Mouse (Mus musculus) limb, embryonic 14.5 days (tissue): Measurements from ENCODE around the gene Btbd35f29. TPM values are rescaled to one million over a fixed set of nuclear protein-coding genes. Genes with fewer than 3 reads are reported as not detected.
"Not testable (repeated sequence)": the region's sequence is repeated elsewhere in the genome, so short reads cannot be mapped to it uniquely, and the experiment has no call there.

Experiments used
- ATAC-seq: fragments of 200-750 bp; cut with Nextera tagmentation; 2 replicates; pipeline ENCODE4 v1.8.0; 2017; ENCODE audit warnings: low read depth, moderate number of reproducible peaks, moderate TSS enrichment; ENCODE audit not compliant: low FRiP score
- DNase-seq: peaks from one replicate; pipeline ENCODE4 v3.0.0-alpha.2; 2015; ENCODE audit warnings: low spot score
- H3K27ac ChIP-seq: fragments of 300-500 bp; sonication (generic); replicated peaks from 2 replicates; pipeline ENCODE4 v1.5.1; 2014; ENCODE audit warnings: low read depth, mild to moderate bottlenecking, low read length, moderate library complexity, mixed read lengths
- H3K27me3 ChIP-seq: fragments of 300-500 bp; sonication (generic); 2 replicates; pipeline ENCODE4 v1.6.1; 2014; ENCODE audit warnings: low read length, mixed read lengths; ENCODE audit not compliant: control insufficient read depth, insufficient read depth
- H3K36me3 ChIP-seq: fragments of 300-500 bp; sonication (generic); 2 replicates; pipeline ENCODE4 v1.6.1; 2014; ENCODE audit warnings: mild to moderate bottlenecking, low read length, moderate library complexity, mixed read lengths; ENCODE audit not compliant: control insufficient read depth, insufficient read depth
- H3K4me1 ChIP-seq: fragments of 300-500 bp; sonication (generic); 2 replicates; pipeline ENCODE4 v1.6.1; 2014; ENCODE audit warnings: antibody characterized with exemption, low read length, mixed read lengths; ENCODE audit not compliant: control insufficient read depth, insufficient read depth
- H3K4me2 ChIP-seq: fragments of 300-500 bp; sonication (generic); replicated peaks from 2 replicates; pipeline ENCODE4 v1.6.1; 2014; ENCODE audit warnings: low read depth, mild to moderate bottlenecking, low read length, moderate library complexity; ENCODE audit not compliant: severe bottlenecking
- H3K4me3 ChIP-seq: fragments of 300-500 bp; sonication (generic); replicated peaks from 2 replicates; pipeline ENCODE4 v1.5.1; 2014; ENCODE audit warnings: low read length
- H3K9ac ChIP-seq: fragments of 300-500 bp; sonication (generic); 2 replicates; pipeline ENCODE4 v1.6.1; 2014; ENCODE audit warnings: mild to moderate bottlenecking, low read depth, low read length, moderate library complexity; ENCODE audit not compliant: severe bottlenecking
- H3K9me3 ChIP-seq: fragments of 300-500 bp; sonication (generic); 2 replicates; pipeline ENCODE4 v1.6.1; 2016; ENCODE audit warnings: low read length; ENCODE audit not compliant: control insufficient read depth
- WGBS: fragments of 180-500 bp; shearing (Covaris S2); extraction: QIAGEN DNeasy Blood & Tissue Kit; methylation state at CpG from one replicate; pipeline ENCODE4 v1.1.7; 2014; 5-methylcytosine and 5-hydroxymethylcytosine counted together
- polyA plus RNA-seq, 2 experiments: library from polyadenylated mRNA; depleted of rRNA in 1 of 2; stranded (reverse) in 1 of 2; unstranded in 1 of 2; fragments of >200 nt; fragmentation: Nextera tagmentation in 1 of 2; extraction: Ambion mirVana in 1 of 2; gene quantifications; 2 replicates each; pipeline versions ENCODE4 v1.2.1 to v1.2.3; 2012 to 2014

Btbd35f29 gene
- not detected in 2 replicates for polyA plus RNA-seq (2012; rRNA removed)
- not detected in 2 replicates for polyA plus RNA-seq (2014; fragmentation: Nextera tagmentation; extraction: Ambion mirVana)

GRCm38 (mm10) chrX:31117374-31117773 is at the start of gene Btbd35f29:
Gene Btbd35f29 (plus strand): TSS chrX:31117674.
- H3K9me3 ChIP-seq, DNase-seq, H3K4me3 ChIP-seq, H3K4me1 ChIP-seq, ATAC-seq, H3K36me3 ChIP-seq, H3K27me3 ChIP-seq, H3K27ac ChIP-seq, H3K9ac ChIP-seq, H3K4me2 ChIP-seq: not testable (repeated sequence)
- WGBS = no CpG with 5 or more reads among the region's 4 CpGs

GRCm38 (mm10) chrX:31141416-31141815 is 23.9 kb downstream of the Btbd35f29 start:
- H3K4me1 ChIP-seq, H3K27ac ChIP-seq, H3K4me3 ChIP-seq, ATAC-seq, H3K27me3 ChIP-seq, H3K4me2 ChIP-seq, DNase-seq, H3K9ac ChIP-seq, H3K36me3 ChIP-seq, H3K9me3 ChIP-seq: not testable (repeated sequence)
- WGBS = 75% methylated on average over 2 of the region's 2 CpGs

GRCm38 (mm10) chrX:31145144-31145543 is 27.7 kb downstream of the Btbd35f29 start:
- H3K9ac ChIP-seq, H3K9me3 ChIP-seq, H3K36me3 ChIP-seq, DNase-seq, ATAC-seq, H3K4me3 ChIP-seq, H3K27me3 ChIP-seq, H3K4me2 ChIP-seq, H3K27ac ChIP-seq, H3K4me1 ChIP-seq: not testable (repeated sequence)

- 74% methylated on average over 1 of the region's 1 CpGs for WGBS
- not testable (repeated sequence) for H3K4me1 ChIP-seq, DNase-seq, ATAC-seq, H3K27me3 ChIP-seq, H3K4me2 ChIP-seq, H3K9me3 ChIP-seq, H3K36me3 ChIP-seq, H3K27ac ChIP-seq, H3K4me3 ChIP-seq, H3K9ac ChIP-seq
These were observed 28.4 kb downstream of the Btbd35f29 start for GRCm38 (mm10) chrX:31145835-31146234.

GRCm38 (mm10) chrX:31158534-31159085 is 41.1 kb downstream of the Btbd35f29 start:
- H3K36me3 ChIP-seq, H3K4me1 ChIP-seq, ATAC-seq, H3K27me3 ChIP-seq, H3K27ac ChIP-seq, H3K4me3 ChIP-seq, DNase-seq, H3K9ac ChIP-seq, H3K4me2 ChIP-seq: not testable (repeated sequence)
- 85% methylated on average over 2 of the region's 2 CpGs for WGBS
- peaks cover 24% of the 10 kb centered on the region for H3K9me3 ChIP-seq

GRCm38 (mm10) chrX:31159450-31160322 is 42.2 kb downstream of the Btbd35f29 start:
- H3K9me3 ChIP-seq = peaks cover 28% of the 10 kb centered on the region
- H3K4me1 ChIP-seq, DNase-seq, ATAC-seq, H3K9ac ChIP-seq, H3K27me3 ChIP-seq, H3K36me3 ChIP-seq, H3K27ac ChIP-seq, H3K4me3 ChIP-seq, H3K4me2 ChIP-seq: not testable (repeated sequence)
- 64% methylated on average over 2 of the region's 2 CpGs for WGBS

- WGBS = 87% methylated on average over 4 of the region's 4 CpGs
- peaks cover 31% of the 10 kb centered on the region for H3K9me3 ChIP-seq
- H3K4me3 ChIP-seq = not testable (repeated sequence)
These were observed 43.1 kb downstream of the Btbd35f29 start for GRCm38 (mm10) chrX:31160554-31160953.

GRCm38 (mm10) chrX:31162638-31163037 is 45.2 kb downstream of the Btbd35f29 start:
- not testable (repeated sequence) for H3K36me3 ChIP-seq, H3K27me3 ChIP-seq, H3K9ac ChIP-seq, H3K4me1 ChIP-seq, H3K27ac ChIP-seq, DNase-seq, H3K4me2 ChIP-seq, ATAC-seq, H3K4me3 ChIP-seq
- peaks cover 31% of the 10 kb centered on the region for H3K9me3 ChIP-seq
- WGBS = 75% methylated on average over 3 of the region's 3 CpGs

More at GRCm38 (mm10) chrX:31160554-31160953, 43.1 kb downstream of the Btbd35f29 start:
- H3K4me2 ChIP-seq, H3K27me3 ChIP-seq, H3K9ac ChIP-seq, H3K27ac ChIP-seq, DNase-seq, H3K36me3 ChIP-seq, H3K4me1 ChIP-seq, ATAC-seq: not testable (repeated sequence)
